Mouse (Mus musculus) heart, postnatal 4 days (tissue): ENCODE results near the gene Ankrd33b. TPM values are rescaled to one million over a fixed set of nuclear protein-coding genes. Genes with fewer than 3 reads are reported as not detected.

Experiments used
- DNase-seq: peaks from one replicate; pipeline ENCODE4 v3.0.0; 2021
- total RNA-seq, 2 experiments: library from RNA; stranded (reverse); gene quantifications; 2 replicates each; pipeline ENCODE4 v1.2.3; 2021

The Ankrd33b gene
- total RNA-seq, 2 experiments from 2014 or later: 12.8 to 13.4 TPM

- DNase-seq: peak; percentile 21
Observed at GRCm38 (mm10) chr15:31366596-31367480, 688 bp downstream of the Ankrd33b start.

GRCm38 (mm10) chr15:31365720-31366591 lies 1.6 kb downstream of the Ankrd33b start:
- peak; percentile 42 for DNase-seq

- DNase-seq: no peak
Observed at GRCm38 (mm10) chr15:31365041-31365719, 2.3 kb downstream of the Ankrd33b start.

GRCm38 (mm10) chr15:31364396-31364795 lies 3.1 kb downstream of the Ankrd33b start:
- DNase-seq: no peak

- no peak for DNase-seq
Observed at GRCm38 (mm10) chr15:31363981-31364361, 3.6 kb downstream of the Ankrd33b start.

GRCm38 (mm10) chr15:31363241-31363980 lies 4.1 kb downstream of the Ankrd33b start:
- no peak for DNase-seq

- DNase-seq: no peak
Observed at GRCm38 (mm10) chr15:31361259-31361853, 6.2 kb downstream of the Ankrd33b start.

- no peak for DNase-seq
Observed at GRCm38 (mm10) chr15:31360593-31360992, 6.9 kb downstream of the Ankrd33b start.

GRCm38 (mm10) chr15:31359805-31360204 lies 7.7 kb downstream of the Ankrd33b start:
- DNase-seq: no peak

- peak; percentile 32 for DNase-seq
Observed at GRCm38 (mm10) chr15:31352494-31353279, 14.8 kb downstream of the Ankrd33b start.

- no peak for DNase-seq
Observed at GRCm38 (mm10) chr15:31349810-31350341, 17.6 kb downstream of the Ankrd33b start.

GRCm38 (mm10) chr15:31349046-31349445 lies 18.5 kb downstream of the Ankrd33b start:
- no peak for DNase-seq

GRCm38 (mm10) chr15:31348241-31348640 lies 19.3 kb downstream of the Ankrd33b start:
- no peak for DNase-seq

GRCm38 (mm10) chr15:31346508-31346907 lies 21.0 kb downstream of the Ankrd33b start:
- DNase-seq: no peak

GRCm38 (mm10) chr15:31345366-31345765 lies 22.2 kb downstream of the Ankrd33b start:
- no peak for DNase-seq

GRCm38 (mm10) chr15:31344811-31345211 lies 22.7 kb downstream of the Ankrd33b start:
- DNase-seq: no peak

GRCm38 (mm10) chr15:31343602-31344001 lies 23.9 kb downstream of the Ankrd33b start:
- DNase-seq: no peak

- DNase-seq: peak; percentile 27
Observed at GRCm38 (mm10) chr15:31342496-31342901, 25.0 kb downstream of the Ankrd33b start.

GRCm38 (mm10) chr15:31342001-31342400 lies 25.5 kb downstream of the Ankrd33b start:
- no peak for DNase-seq

GRCm38 (mm10) chr15:31338656-31339291 lies 28.8 kb downstream of the Ankrd33b start:
- DNase-seq: no peak
